Mouse (Mus musculus): ENCODE measurements around the gene Slc12a8.

DNA sequence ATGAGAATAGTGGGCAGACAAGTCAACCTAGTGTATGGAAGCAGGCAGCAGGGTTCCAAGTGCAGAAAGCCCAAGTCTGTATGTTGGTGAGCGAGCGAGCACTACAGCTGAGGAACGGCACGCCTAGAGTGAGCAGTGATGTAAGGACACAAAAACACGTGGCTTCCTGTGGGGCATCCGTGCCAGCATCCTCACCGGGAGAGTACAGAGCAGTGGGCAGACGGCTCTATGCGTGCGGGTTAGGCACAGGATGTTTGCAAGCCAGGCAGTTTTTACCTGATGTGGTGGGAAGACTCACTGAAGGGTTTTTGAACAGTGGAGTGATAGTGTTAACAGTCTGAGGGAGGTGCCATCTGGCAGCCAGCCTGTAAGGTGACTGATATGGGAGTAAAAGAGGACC is 190.9 kb downstream of the Slc12a8 start:
- no peak for TF ChIP-seq POLR2A (IDR thresholded peaks at IDR 0.05; ENCODE audit: borderline replicate concordance, control insufficient read depth, low read depth, low read length)
- no peak for TF ChIP-seq CTCF (IDR thresholded peaks at IDR 0.05; ENCODE audit: control insufficient read depth, insufficient read depth, low read length)

Data from bone marrow, adult 2 months (tissue).